Mouse (Mus musculus) megakaryocyte, embryonic 14.5 days (primary cell): ENCODE measurements around the gene Dnajb11. TPM values are rescaled to one million over a fixed set of nuclear protein-coding genes. Genes with fewer than 3 reads are reported as not detected.

Experiments used
- H3K27me3 ChIP-seq: replicated peaks from 2 replicates; pipeline ENCODE3; 2012; ENCODE audit warnings: inconsistent platforms
- H3K36me3 ChIP-seq: replicated peaks from 2 replicates; pipeline ENCODE3; 2012; ENCODE audit warnings: low read length, inconsistent platforms, mixed read lengths
- H3K4me1 ChIP-seq: 2 replicates; pipeline ENCODE4 v1.6.1; 2012; ENCODE audit warnings: inconsistent platforms
- H3K4me3 ChIP-seq: replicated peaks from 2 replicates; pipeline ENCODE3; 2012; ENCODE audit warnings: moderate library complexity, mild to moderate bottlenecking, inconsistent platforms
- H3K9me3 ChIP-seq: 2 replicates; pipeline ENCODE4 v1.6.1; 2012; ENCODE audit warnings: inconsistent platforms
- FLI1 ChIP-seq: IDR thresholded peaks from 2 replicates; pipeline ENCODE4 v1.6.1; 2012; ENCODE audit warnings: low read length, inconsistent platforms, mixed read lengths
- GATA1 ChIP-seq: IDR thresholded peaks from 3 replicates; pipeline ENCODE4 v1.6.1; 2012; ENCODE audit warnings: mixed read lengths, low read length, inconsistent platforms, borderline replicate concordance
- polyA plus RNA-seq: library from polyadenylated mRNA; stranded (reverse); fragments of >175 nt; gene quantifications from 2 replicates; pipeline ENCODE4 v1.2.3, GENCODE M21; 2012; ENCODE audit warnings: low replicate concordance; ENCODE audit not compliant: insufficient read depth

Gene Dnajb11
- polyA plus RNA-seq, 1 experiment = 65.6 TPM

GRCm38 (mm10) chr16:22880900-22881299, 23.3 kb downstream of the Dnajb11 start:
- no peak for TF ChIP-seq GATA1
- TF ChIP-seq FLI1 = no peak
- H3K27me3 ChIP-seq = peaks cover 14% of the 10 kb centered on the region
- H3K9me3 ChIP-seq = no peaks in the 10 kb centered on the region
- no peak overlapping the region for H3K4me3 ChIP-seq
- peaks cover 36% of the 10 kb centered on the region for H3K4me1 ChIP-seq
- H3K36me3 ChIP-seq = no peaks in the 10 kb centered on the region

- Histone ChIP-seq H3K4me1 (peaks cover 32% of the 10 kb centered on the region), H3K4me3 (peak overlapping the region; percentile 26), H3K9me3 (no peaks in the 10 kb centered on the region), H3K36me3 (no peaks in the 10 kb centered on the region), H3K27me3 (peaks cover 18% of the 10 kb centered on the region)
- no peak for TF ChIP-seq GATA1
- no peak for TF ChIP-seq FLI1
Measured at GRCm38 (mm10) chr16:22881487-22881886, 23.8 kb downstream of the Dnajb11 start.

- Histone ChIP-seq H3K27me3 (peaks cover 28% of the 10 kb centered on the region), H3K9me3 (no peaks in the 10 kb centered on the region), H3K4me3 (no peak overlapping the region), H3K36me3 (no peaks in the 10 kb centered on the region), H3K4me1 (peaks cover 32% of the 10 kb centered on the region)
- TF ChIP-seq FLI1 (no peak), GATA1 (no peak)
Measured at GRCm38 (mm10) chr16:22883441-22883840, 25.8 kb downstream of the Dnajb11 start.

DNA sequence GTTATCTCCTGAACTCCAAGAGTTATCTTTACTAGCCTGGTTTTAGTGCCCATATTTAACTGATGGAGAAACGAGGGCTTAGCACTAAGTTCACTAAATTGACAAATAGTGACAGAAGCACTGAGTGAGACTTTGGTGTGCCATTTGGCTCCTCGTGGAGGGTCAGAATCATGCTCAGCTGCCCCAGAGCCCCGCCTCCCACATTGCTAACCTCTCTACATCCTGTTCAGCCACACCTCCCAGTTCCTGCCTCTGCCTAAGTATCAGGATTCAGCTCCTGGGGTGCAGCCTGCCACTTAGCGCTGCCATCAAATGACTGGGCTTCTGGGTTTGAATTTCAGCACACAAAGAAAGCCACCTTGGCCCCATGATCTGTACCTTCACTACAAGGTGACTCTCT, 27.7 kb downstream of the Dnajb11 start:
- TF ChIP-seq FLI1 = no peak
- no peak for TF ChIP-seq GATA1

GRCm38 (mm10) chr16:22886726-22887125, 29.1 kb downstream of the Dnajb11 start:
- Histone ChIP-seq H3K9me3 (no peaks in the 10 kb centered on the region), H3K4me1 (peaks cover 31% of the 10 kb centered on the region), H3K36me3 (no peaks in the 10 kb centered on the region), H3K27me3 (peaks cover 51% of the 10 kb centered on the region), H3K4me3 (no peak overlapping the region)
- TF ChIP-seq FLI1 (no peak), GATA1 (no peak)

More for the DNA sequence above, 27.7 kb downstream of the Dnajb11 start:
- H3K9me3 ChIP-seq = no peaks in the 10 kb centered on the region
- no peaks in the 10 kb centered on the region for H3K36me3 ChIP-seq
- H3K4me3 ChIP-seq = no peak overlapping the region
- H3K27me3 ChIP-seq = peaks cover 40% of the 10 kb centered on the region
- H3K4me1 ChIP-seq = peaks cover 34% of the 10 kb centered on the region

GRCm38 (mm10) chr16:22888835-22889234, 31.2 kb downstream of the Dnajb11 start:
- H3K4me1 ChIP-seq = peaks cover 21% of the 10 kb centered on the region
- H3K4me3 ChIP-seq = no peak overlapping the region
- peaks cover 55% of the 10 kb centered on the region for H3K27me3 ChIP-seq
- H3K9me3 ChIP-seq = no peaks in the 10 kb centered on the region
- TF ChIP-seq FLI1 = no peak
- no peak for TF ChIP-seq GATA1
- no peaks in the 10 kb centered on the region for H3K36me3 ChIP-seq

DNA sequence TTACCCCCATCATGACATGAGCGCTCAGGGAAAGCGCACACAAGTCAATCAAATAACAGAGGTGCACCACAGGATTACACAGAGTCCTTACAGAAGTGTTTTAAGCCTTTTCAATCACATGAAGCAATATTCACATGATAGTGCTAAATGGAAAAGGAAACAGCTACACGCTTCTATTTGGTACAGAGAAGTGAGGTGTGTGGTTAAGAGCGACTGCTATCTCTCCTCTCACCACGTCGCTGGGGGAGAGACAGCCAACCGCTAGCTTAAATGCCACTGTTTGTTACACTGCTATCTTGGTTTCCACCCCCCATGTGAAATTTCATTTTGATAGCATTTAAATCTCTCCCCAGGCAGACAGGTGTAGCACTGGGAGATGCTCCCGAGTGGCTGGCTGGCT, 32.1 kb downstream of the Dnajb11 start:
- H3K4me3 ChIP-seq = no peak overlapping the region
- no peaks in the 10 kb centered on the region for H3K36me3 ChIP-seq
- peaks cover 57% of the 10 kb centered on the region for H3K27me3 ChIP-seq
- peaks cover 21% of the 10 kb centered on the region for H3K4me1 ChIP-seq
- no peak for TF ChIP-seq GATA1
- TF ChIP-seq FLI1 = no peak
- H3K9me3 ChIP-seq = no peaks in the 10 kb centered on the region

DNA sequence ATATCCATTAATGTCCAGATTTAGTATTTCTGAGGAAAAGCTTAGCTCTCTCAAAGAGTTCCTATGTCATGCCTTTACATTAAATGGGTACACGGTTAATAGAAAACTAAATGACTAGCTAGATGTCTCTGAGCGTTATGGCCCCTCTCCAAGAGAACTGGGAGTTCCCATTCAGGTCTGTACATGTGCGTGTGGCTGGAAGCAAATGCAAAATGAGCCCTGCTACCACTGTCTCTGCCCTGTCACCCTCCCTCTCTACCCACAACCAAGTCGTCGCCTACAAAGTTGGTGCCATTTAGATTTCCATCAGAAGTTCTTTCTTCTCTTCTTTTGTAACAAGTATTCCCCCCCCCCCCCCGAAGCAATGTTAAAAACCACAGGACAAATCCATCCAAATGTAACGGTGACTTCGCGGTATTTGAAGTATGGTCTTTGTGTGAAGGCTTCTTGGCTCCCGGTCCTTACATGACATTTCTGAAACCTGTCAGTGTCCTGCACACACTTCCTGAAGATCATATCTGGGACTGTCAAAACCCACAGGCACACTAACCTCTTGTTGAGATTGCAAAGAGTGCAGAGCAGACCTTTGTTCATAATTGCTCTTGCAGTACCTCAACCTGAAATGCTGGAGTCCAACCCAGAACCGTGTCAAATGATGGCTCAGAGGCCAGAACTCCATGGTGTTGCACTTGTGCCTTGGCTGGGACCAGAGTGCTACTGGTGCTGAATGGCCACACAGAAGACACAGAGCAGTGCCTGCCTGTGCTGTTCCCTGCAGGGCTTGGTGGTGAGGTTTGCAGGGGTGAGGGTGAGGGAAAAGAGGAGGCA, 33.3 kb downstream of the Dnajb11 start, which contains the start of gene Ahsg:
Gene Ahsg, plus strand, starts transcription at position 595 of the 828 bp plus-strand sequence.
- no peak within 1 kb of the TSS for H3K4me3 ChIP-seq
- no peak for TF ChIP-seq FLI1
- TF ChIP-seq GATA1 = no peak

GRCm38 (mm10) chr16:22891733-22892154, 34.1 kb downstream of the Dnajb11 start:
- H3K36me3 ChIP-seq = no peaks in the 10 kb centered on the region
- no peaks in the 10 kb centered on the region for H3K9me3 ChIP-seq
- H3K27me3 ChIP-seq = peaks cover 54% of the 10 kb centered on the region
- TF ChIP-seq FLI1 (no peak), GATA1 (no peak)
- peaks cover 13% of the 10 kb centered on the region; the same call in 1 of the 2 replicates for H3K4me1 ChIP-seq
- no peak overlapping the region for H3K4me3 ChIP-seq

More for the DNA sequence above, 33.3 kb downstream of the Dnajb11 start, which contains the start of gene Ahsg:
- Histone ChIP-seq H3K27me3 (peaks cover 58% of the 10 kb centered on the region), H3K36me3 (no peaks in the 10 kb centered on the region), H3K9me3 (no peaks in the 10 kb centered on the region), H3K4me1 (peaks cover 13% of the 10 kb centered on the region; the same call in 1 of the 2 replicates)

GRCm38 (mm10) chr16:22894095-22894494, 36.5 kb downstream of the Dnajb11 start:
- H3K4me3 ChIP-seq = no peak overlapping the region
- peaks cover 18% of the 10 kb centered on the region; the same call in 1 of the 2 replicates for H3K4me1 ChIP-seq
- no peak for TF ChIP-seq FLI1
- TF ChIP-seq GATA1 = no peak
- no peaks in the 10 kb centered on the region for H3K36me3 ChIP-seq
- no peaks in the 10 kb centered on the region for H3K9me3 ChIP-seq
- H3K27me3 ChIP-seq = peaks cover 53% of the 10 kb centered on the region
